Mouse (Mus musculus) liver, adult 2 months (tissue): ENCODE measurements around the gene Rnf145. TPM values are rescaled to one million over a fixed set of nuclear protein-coding genes. Genes with fewer than 3 reads are reported as not detected.
A peak's percentile ranks its signal among the peaks of the same experiment; 100 is the strongest.

Experiments used
- DNase-seq: peaks from one replicate; pipeline ENCODE4 v3.0.0-alpha.2; 2011; ENCODE audit warnings: low read depth, low spot score; ENCODE audit errors: extremely low read depth
- H3K27ac ChIP-seq: fragments of 200-500 bp; replicated peaks from 2 replicates; pipeline ENCODE4 v1.5.1; 2012; ENCODE audit warnings: low read depth, mild to moderate bottlenecking, control low read depth, inconsistent platforms, low read length; ENCODE audit not compliant: insufficient read depth
- H3K27me3 ChIP-seq: fragments of 200-500 bp; 2 replicates; pipeline ENCODE4 v1.6.1; 2012; ENCODE audit warnings: mild to moderate bottlenecking, moderate library complexity, low read length, inconsistent platforms; ENCODE audit not compliant: control insufficient read depth, insufficient read depth
- H3K36me3 ChIP-seq: fragments of 200-500 bp; 2 replicates; pipeline ENCODE4 v1.6.1; 2012; ENCODE audit warnings: low read length, inconsistent platforms; ENCODE audit not compliant: control insufficient read depth, insufficient read depth
- H3K4me1 ChIP-seq: fragments of 200-500 bp; 2 replicates; pipeline ENCODE4 v1.6.1; 2011; ENCODE audit warnings: low read length; ENCODE audit not compliant: control insufficient read depth, insufficient read depth
- H3K4me3 ChIP-seq: fragments of 200-500 bp; 2 replicates; pipeline ENCODE4 v1.5.1; 2011; ENCODE audit warnings: low read depth, mild to moderate bottlenecking, control low read depth, low read length, moderate library complexity; ENCODE audit not compliant: insufficient read depth
- H3K79me2 ChIP-seq: fragments of 200-500 bp; 2 replicates; pipeline ENCODE4 v1.6.1; 2012; ENCODE audit warnings: inconsistent platforms, mild to moderate bottlenecking, low read length, moderate library complexity; ENCODE audit not compliant: control insufficient read depth, insufficient read depth
- H3K9ac ChIP-seq: fragments of 200-500 bp; 2 replicates; pipeline ENCODE4 v1.6.1; 2012; ENCODE audit warnings: low read depth, mild to moderate bottlenecking, control low read depth, inconsistent platforms, low read length
- CTCF ChIP-seq: fragments of 200-500 bp; IDR thresholded peaks from 2 replicates; pipeline ENCODE4 v1.5.1; 2011; ENCODE audit warnings: low read depth, low read length, control low read depth
- POLR2A ChIP-seq: fragments of 200-500 bp; IDR thresholded peaks from 2 replicates; pipeline ENCODE4 v1.6.1; 2011; ENCODE audit warnings: low read length, control low read depth; ENCODE audit not compliant: insufficient read depth; ENCODE audit errors: extremely low read depth
- WGBS: fragments of 180-500 bp; shearing (Covaris S2); methylation state at CpG from one replicate; pipeline ENCODE4 v1.1.7; 2018; 5-methylcytosine and 5-hydroxymethylcytosine counted together
- polyA plus RNA-seq: library from polyadenylated mRNA; depleted of rRNA; stranded (reverse); fragments of >200 nt; gene quantifications from 2 replicates; pipeline ENCODE4 v1.2.3, GENCODE M21; 2012
- total RNA-seq: library from RNA; depleted of rRNA; stranded (reverse); fragments of >200 nt; gene quantifications from 2 replicates; pipeline ENCODE4 v1.2.3, GENCODE M21; 2014

Gene Rnf145
- total and polyA plus RNA-seq, 2 experiments, result 17.0 to 18.0 TPM

DNA sequence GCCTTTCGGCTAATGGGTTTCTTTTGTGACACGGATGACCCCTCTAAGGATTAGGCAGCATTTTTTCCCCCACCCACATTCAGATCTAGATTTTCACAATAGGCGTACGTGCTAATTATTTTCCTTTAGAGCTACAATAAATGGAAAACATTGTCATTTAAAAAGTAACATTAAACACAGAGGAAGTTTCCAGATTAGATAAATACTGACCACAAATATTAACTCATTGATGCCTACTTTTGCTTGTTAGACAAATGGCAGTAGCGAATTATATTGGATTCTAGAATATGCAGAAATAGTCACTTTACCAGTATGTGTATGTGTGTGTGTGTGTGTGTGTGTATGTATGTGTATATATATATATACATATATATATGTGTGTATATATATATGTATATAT, 3.8 kb downstream of the Rnf145 start:
- peaks cover 3% of the 10 kb centered on the region for H3K36me3 ChIP-seq
- H3K4me3 ChIP-seq, result no peak overlapping the region
- TF ChIP-seq POLR2A (no peak), CTCF (no peak)
- peaks cover 2% of the 10 kb centered on the region; the same call in 1 of the 2 replicates for H3K4me1 ChIP-seq
- no peaks in the 10 kb centered on the region for H3K27me3 ChIP-seq
- no peak for DNase-seq
- 80% methylated on average over 5 of the region's 5 CpGs for WGBS
- peaks cover 5% of the 10 kb centered on the region for H3K79me2 ChIP-seq
- H3K27ac ChIP-seq, result no peak overlapping the region
- no peak overlapping the region for H3K9ac ChIP-seq

DNA sequence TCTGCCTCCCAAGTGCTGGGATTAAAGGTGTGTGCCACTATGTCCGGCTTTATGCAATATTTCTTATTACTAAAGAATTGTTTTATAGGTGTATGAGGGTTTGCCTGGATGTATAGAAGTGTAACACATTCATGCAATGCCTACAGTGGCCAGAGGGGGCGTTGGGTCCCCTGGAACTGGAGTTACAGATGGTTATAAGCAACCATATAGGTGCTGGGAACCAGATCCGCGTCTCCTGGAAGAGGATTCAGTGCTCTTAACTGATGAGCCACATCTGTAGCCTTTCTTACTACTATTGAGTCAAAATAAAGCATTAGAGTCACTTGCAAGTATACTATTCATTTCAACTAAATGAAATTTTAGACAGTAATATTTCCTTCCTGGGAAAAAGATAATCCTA, 7.0 kb downstream of the Rnf145 start:
- H3K27me3 ChIP-seq, result no peaks in the 10 kb centered on the region
- WGBS, result 82% methylated on average over 4 of the region's 4 CpGs
- no peak overlapping the region for H3K4me3 ChIP-seq
- peaks cover 2% of the 10 kb centered on the region for H3K79me2 ChIP-seq
- TF ChIP-seq POLR2A, result no peak
- no peak for TF ChIP-seq CTCF
- no peak for DNase-seq
- no peak overlapping the region for H3K27ac ChIP-seq
- H3K36me3 ChIP-seq, result peaks cover 3% of the 10 kb centered on the region
- H3K4me1 ChIP-seq, result peaks cover 2% of the 10 kb centered on the region; the same call in 1 of the 2 replicates
- no peak overlapping the region for H3K9ac ChIP-seq

DNA sequence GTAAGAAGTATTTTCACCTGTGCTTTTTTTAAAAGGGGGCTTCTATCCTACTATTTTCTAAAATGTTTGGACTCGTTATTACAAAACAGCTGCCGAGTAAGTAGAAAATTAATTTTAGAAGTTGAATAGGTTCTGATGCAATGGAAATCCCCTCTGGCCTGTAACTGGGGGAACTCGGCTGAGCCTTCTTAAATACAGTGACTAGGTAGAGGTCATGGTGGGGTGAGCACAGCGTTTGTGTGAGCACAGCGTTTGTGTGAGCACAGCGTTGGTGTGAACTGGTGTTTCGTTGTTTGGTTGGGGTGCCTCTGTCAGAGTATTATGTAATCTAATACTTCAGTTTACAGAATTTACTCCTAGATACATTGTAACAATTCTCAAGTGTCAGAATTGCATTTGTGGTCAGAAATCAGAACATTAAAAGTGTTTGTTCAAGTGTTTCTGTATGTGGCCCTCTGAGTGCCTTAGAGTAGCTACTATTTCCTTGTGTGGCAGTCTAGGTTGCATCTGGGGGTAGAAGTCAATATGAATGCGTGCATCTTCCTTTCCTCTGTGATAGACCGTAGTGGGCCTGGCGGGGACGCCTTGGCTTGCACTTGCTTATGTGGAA, 8.0 kb downstream of the Rnf145 start:
- peaks cover 9% of the 10 kb centered on the region for H3K36me3 ChIP-seq
- TF ChIP-seq POLR2A (no peak), CTCF (no peak)
- H3K4me3 ChIP-seq, result no peak overlapping the region
- H3K79me2 ChIP-seq, result peaks cover 5% of the 10 kb centered on the region
- H3K27ac ChIP-seq, result no peak overlapping the region
- peaks cover 2% of the 10 kb centered on the region; the same call in 1 of the 2 replicates for H3K4me1 ChIP-seq
- WGBS, result 82% methylated on average over 11 of the region's 11 CpGs
- no peaks in the 10 kb centered on the region for H3K27me3 ChIP-seq
- DNase-seq, result no peak
- H3K9ac ChIP-seq, result no peak overlapping the region

DNA sequence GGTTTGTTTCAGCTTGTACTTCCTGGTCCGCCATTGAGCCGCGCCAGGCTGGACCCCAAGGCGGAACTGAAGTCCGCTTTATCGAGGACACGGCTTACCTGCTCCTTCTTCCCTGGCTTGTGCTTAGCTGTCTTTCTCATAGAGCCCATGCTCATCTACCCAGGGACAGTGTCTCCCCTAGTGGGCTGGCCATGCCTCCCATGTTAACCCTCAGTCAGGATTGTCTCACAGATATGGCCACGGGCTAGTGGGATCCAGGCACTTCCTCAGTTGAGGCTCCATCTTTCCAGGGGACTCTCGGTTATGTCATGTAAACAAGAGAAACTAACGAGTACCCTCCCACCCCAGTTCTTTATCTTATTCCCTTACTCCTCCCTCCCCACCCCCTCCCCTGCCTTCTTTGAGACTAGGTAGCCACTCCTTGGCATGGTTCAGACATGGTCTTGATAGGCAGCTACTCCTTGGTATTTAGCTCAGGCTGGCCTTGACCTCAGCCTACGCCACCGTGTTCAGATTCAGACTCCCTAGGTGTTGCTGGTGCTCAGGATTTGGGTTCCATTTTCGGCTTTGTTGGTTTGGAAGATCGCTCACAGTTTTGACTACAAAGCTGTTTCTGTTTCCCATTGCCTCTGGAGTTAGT, 9.9 kb downstream of the Rnf145 start:
- Histone ChIP-seq H3K36me3 (peaks cover 16% of the 10 kb centered on the region), H3K79me2 (peaks cover 5% of the 10 kb centered on the region), H3K4me1 (peaks cover 2% of the 10 kb centered on the region; the same call in 1 of the 2 replicates), H3K4me3 (no peak overlapping the region), H3K9ac (no peak overlapping the region), H3K27me3 (no peaks in the 10 kb centered on the region), H3K27ac (no peak overlapping the region)
- WGBS, result 85% methylated on average over 14 of the region's 14 CpGs
- DNase-seq, result no peak
- TF ChIP-seq POLR2A (no peak), CTCF (no peak)

DNA sequence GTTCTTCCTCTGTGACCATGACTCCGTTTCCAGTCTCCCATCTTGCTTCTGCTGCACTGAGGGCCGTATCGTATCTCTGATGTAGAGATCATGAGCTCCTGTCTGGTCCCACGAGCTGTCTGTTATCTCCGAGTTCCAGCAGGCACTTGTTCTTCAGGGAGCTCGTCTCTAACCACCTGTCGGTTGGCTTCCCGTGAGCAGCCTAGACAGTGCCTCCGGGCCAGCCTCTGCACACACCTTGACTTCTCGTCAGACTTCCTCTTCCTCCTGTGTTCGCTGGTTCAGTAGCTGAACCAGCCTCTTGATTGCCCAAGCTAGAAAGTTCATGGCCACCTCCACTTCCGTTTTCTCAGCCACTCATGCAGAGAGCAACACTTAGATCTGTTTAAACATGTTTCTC, 10.4 kb downstream of the Rnf145 start:
- Histone ChIP-seq H3K9ac (no peak overlapping the region), H3K4me1 (peaks cover 2% of the 10 kb centered on the region; the same call in 1 of the 2 replicates), H3K27ac (no peak overlapping the region), H3K27me3 (no peaks in the 10 kb centered on the region), H3K79me2 (peaks cover 5% of the 10 kb centered on the region), H3K4me3 (no peak overlapping the region), H3K36me3 (peaks cover 18% of the 10 kb centered on the region)
- DNase-seq, result peak; percentile 23
- WGBS, result 74% methylated on average over 12 of the region's 12 CpGs
- TF ChIP-seq POLR2A (no peak), CTCF (no peak)

DNA sequence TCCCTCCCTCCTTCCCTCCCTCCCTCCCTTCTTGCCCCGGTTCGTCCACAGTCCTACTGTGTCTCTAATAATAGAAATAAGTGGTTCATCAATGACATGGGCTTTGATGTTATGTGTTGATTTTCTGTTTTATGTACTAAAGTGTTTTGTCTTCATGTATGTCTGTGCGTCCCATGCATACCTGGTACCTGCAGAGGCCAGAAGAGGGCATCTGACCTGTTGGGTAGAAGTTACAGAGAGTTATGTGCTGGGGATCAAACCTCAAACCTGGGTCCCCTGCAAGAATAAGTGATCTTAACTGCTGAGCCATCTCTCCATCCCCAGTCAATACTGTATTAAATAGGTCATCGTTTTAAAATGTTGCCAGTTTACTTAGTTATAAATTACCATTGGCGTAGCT, 11.0 kb downstream of the Rnf145 start:
- Histone ChIP-seq H3K4me1 (peaks cover 2% of the 10 kb centered on the region; the same call in 1 of the 2 replicates), H3K79me2 (peaks cover 5% of the 10 kb centered on the region), H3K36me3 (peaks cover 18% of the 10 kb centered on the region), H3K4me3 (no peak overlapping the region), H3K9ac (no peak overlapping the region), H3K27ac (no peak overlapping the region), H3K27me3 (no peaks in the 10 kb centered on the region)
- WGBS, result 79% methylated on average over 5 of the region's 5 CpGs
- no peak for TF ChIP-seq POLR2A
- no peak for DNase-seq
